Mouse (Mus musculus) thymus, adult 18-20 months (tissue): ENCODE data around the gene Serpina3a.

Experiments used
- DNase-seq, 2 experiments: peaks; one replicate each; pipeline ENCODE4 v3.0.0; 2022; ENCODE audit warnings: mixed read lengths in 2 of 2

Gene Serpina3a

GRCm38 (mm10) chr12:104143286-104143685 lies 30.8 kb downstream of the Serpina3a start:
- no peak for DNase-seq

GRCm38 (mm10) chr12:104145571-104145970 lies 33.0 kb downstream of the Serpina3a start:
- DNase-seq: no peak

DNA sequence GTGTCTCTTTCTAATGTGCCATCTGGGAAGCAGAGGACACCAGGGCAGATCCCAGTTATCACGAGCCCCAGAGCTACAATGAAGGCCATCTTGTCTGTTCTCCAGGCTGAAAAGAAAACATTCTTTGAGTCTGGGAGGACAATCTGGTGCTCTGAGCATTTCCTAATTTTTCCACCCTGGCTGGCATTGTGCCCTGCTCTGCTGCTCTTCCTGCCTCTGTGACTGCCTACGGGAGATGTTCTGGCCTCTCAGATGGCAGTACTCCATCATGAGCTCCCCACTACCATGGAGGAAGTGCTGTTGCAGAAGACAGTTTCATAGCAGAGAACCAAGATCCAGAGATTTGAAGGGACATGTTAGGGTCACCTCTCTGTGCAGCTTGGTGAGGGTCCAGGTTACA lies 39.5 kb downstream of the Serpina3a start:
- no peak for DNase-seq

- no peak for DNase-seq
Measured at GRCm38 (mm10) chr12:104153041-104153645, 40.6 kb downstream of the Serpina3a start.

DNA sequence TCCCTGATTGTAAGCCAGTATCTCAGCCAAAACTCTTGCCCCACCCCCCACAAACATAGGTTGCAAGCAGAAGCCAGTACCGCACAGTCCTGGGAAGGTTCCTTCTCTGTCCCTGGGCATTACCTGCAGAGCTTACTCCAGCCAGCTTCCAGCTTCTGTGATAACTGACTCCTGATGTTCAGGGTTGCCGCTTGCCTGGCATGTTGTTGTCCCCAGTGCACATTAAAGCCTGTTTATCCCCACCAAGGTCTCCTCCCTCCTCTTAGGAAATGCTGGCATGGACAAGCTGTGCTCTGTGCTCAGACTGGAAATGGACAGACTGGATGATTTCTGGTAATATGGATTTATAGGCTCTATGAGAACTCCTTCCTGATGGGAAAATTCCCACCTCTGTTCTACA lies 41.1 kb downstream of the Serpina3a start, which contains the start of gene Serpina3c:
Gene Serpina3c, minus strand, starts transcription at position 215 of the 400 bp plus-strand sequence.
- no peak for DNase-seq
